Mouse (Mus musculus) C2C12 (cell line): ENCODE data around the gene Gpha2.

Experiments used
- CEBPB ChIP-seq: IDR thresholded peaks from one replicate; pipeline ENCODE4 v1.6.1; 2011; ENCODE audit warnings: low read depth, mild to moderate bottlenecking, control low read depth, moderate library complexity
- CTCF ChIP-seq: IDR thresholded peaks from one replicate; pipeline ENCODE4 v1.5.1; 2011; ENCODE audit not compliant: control insufficient read depth, insufficient read depth, insufficient read length
- MYOD1 ChIP-seq: IDR thresholded peaks from one replicate; pipeline ENCODE4 v1.6.1; 2011; ENCODE audit warnings: low read depth; ENCODE audit not compliant: control insufficient read depth, insufficient read length
- USF1 ChIP-seq: IDR thresholded peaks from one replicate; pipeline ENCODE4 v1.6.1; 2011; ENCODE audit warnings: low read depth, mild to moderate bottlenecking, control low read depth, moderate library complexity

DNA sequence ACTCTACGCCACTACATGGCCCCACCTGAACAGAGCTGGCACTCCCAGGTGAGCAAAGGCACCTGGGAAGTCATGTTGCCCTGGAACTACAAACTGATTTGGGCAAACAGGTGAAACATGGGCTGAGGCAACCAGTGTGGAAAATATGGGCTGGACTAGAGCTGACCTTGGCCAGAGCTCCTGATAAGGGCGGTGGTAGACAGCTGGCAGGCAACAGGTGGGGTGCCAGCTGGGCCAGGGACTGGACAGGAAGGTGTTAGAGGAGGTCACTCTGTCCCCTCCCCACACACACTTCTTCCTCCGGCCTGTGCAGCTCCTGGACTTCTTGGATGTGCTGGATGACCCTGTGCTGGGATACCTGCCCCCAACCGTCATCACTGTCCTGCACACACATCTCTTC, 26.8 kb downstream of the Gpha2 start:
- no peak for TF ChIP-seq CTCF
- TF ChIP-seq MYOD1 = no peak
- TF ChIP-seq CEBPB = no peak
- no peak for TF ChIP-seq USF1
